Mouse (Mus musculus) brain, embryonic 14.5 days (tissue): ENCODE results near the gene Cdk17. TPM values are rescaled to one million over a fixed set of nuclear protein-coding genes. Genes with fewer than 3 reads are reported as not detected.

Experiments
- DNase-seq: peaks from one replicate; pipeline ENCODE4 v3.0.0-alpha.2; 2011; ENCODE audit warnings: low read depth
- CTCF ChIP-seq: fragments of 200-500 bp; IDR thresholded peaks from 2 replicates; pipeline ENCODE4 v1.5.1; 2012; ENCODE audit warnings: inconsistent platforms, mild to moderate bottlenecking, moderate library complexity, borderline replicate concordance; ENCODE audit not compliant: insufficient read depth, insufficient read length; ENCODE audit errors: extremely low read depth
- POLR2A ChIP-seq: fragments of 200-500 bp; IDR thresholded peaks from 2 replicates; pipeline ENCODE4 v1.6.1; 2012; ENCODE audit warnings: mild to moderate bottlenecking, inconsistent platforms, borderline replicate concordance; ENCODE audit not compliant: poor library complexity, insufficient read depth, insufficient read length, severe bottlenecking; ENCODE audit errors: extremely low read depth
- polyA plus RNA-seq: library from polyadenylated mRNA; depleted of rRNA; stranded (reverse); fragments of >200 nt; gene quantifications from 2 replicates; pipeline ENCODE4 v1.2.3, GENCODE M21; 2012; rRNA removed

Cdk17 gene
- 64.3 and 70.5 TPM in 2 replicates for polyA plus RNA-seq

GRCm38 (mm10) chr10:93160807-93161510 is at the start of gene Cdk17:
Gene Cdk17 (plus strand): TSS chr10:93160875.
- TF ChIP-seq CTCF = no peak
- peak; percentile 7; the same call in 1 of the 2 replicates for TF ChIP-seq POLR2A
- DNase-seq = peak; percentile 74

GRCm38 (mm10) chr10:93111412-93111811 is 49.3 kb upstream of the Cdk17 start:
- TF ChIP-seq CTCF (no peak), POLR2A (no peak)
- DNase-seq = no peak

- DNase-seq = no peak
- no peak for TF ChIP-seq POLR2A
- no peak for TF ChIP-seq CTCF
Measured at GRCm38 (mm10) chr10:93112021-93112420, 48.7 kb upstream of the Cdk17 start.

DNA sequence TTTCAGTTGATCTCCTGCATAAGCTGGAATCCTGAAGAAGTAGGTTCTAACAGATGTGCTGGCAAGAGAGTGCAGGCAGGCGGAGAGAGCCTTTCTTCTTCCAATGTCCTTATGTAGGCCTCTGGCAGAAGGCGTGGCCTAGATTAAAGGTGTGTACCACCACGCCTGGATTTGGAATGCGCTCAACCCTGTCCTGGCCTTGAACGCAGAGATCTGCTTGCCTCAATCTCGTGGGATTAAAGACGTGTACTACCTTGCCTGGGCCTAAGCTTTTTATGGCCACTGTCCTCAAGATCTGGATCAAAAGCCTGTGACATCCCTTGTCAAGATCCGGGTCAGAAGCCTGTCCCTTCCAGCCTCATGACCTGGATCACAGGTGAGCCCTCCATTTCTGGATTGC is 46.7 kb upstream of the Cdk17 start:
- DNase-seq = no peak
- TF ChIP-seq POLR2A = no peak
- TF ChIP-seq CTCF = no peak

DNA sequence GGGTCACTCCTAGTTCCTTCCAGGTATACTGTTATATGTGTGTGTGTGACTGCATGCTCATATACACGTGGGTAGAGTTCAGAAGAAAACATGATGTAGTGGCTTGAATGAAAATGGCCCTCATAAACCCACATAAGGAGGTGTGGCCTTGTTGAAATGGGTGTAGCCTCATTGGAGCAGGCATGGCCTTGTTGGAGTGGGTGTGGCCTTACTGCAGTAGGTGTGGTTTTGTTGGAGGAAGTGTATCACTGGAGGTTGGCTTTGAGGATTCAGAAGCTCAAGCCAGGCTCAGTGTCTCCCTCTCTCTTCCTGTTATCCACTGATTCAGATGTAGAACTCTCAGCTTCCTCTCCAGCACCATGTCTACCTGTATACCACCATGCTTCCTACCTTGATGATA is 45.9 kb upstream of the Cdk17 start:
- DNase-seq = no peak
- TF ChIP-seq CTCF = no peak
- TF ChIP-seq POLR2A = no peak

GRCm38 (mm10) chr10:93115743-93116142 is 44.9 kb upstream of the Cdk17 start:
- DNase-seq = no peak
- TF ChIP-seq CTCF (no peak), POLR2A (no peak)

DNA sequence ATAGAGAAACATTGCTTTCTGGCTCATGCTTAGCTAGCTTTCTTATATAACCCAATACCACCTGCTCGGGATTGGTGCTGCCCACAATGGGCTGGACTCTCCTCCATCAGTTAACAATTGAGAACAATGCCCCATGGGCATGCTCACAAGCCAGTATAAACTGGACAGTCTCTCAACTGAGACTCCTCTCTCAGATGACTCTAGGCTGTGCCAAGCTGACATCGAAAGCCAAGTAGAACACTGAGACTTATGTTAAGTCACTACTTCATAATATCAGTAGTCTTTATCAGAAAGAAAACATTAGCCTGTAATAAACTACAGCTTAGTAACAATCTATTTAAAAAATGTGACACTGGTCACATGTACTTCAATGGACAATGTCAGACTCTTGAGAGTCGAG is 44.0 kb upstream of the Cdk17 start:
- TF ChIP-seq POLR2A (no peak), CTCF (no peak)
- no peak for DNase-seq

DNA sequence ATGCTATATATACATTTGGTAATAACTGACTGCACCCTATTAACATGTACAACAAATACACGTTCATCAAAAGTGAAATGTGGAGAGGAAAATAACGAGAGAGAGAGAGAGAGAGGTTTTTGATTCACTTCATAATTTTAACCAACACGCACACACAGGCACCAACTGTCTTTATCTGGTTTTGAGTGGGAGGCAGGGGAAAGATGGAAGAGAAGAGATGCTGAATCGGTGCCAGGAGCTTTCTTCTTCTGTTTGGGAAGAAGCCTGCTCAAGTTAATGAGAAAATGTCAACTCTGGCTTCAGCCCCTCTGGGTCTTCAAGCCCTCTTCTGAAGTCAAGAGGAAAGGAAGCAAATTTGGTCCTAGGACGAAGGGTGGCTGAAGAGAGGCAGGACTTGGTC is 40.9 kb upstream of the Cdk17 start:
- DNase-seq = peak; percentile 53
- no peak for TF ChIP-seq CTCF
- TF ChIP-seq POLR2A = no peak

- TF ChIP-seq CTCF (no peak), POLR2A (no peak)
- DNase-seq = no peak
Measured at GRCm38 (mm10) chr10:93121262-93121860, 39.3 kb upstream of the Cdk17 start.

DNA sequence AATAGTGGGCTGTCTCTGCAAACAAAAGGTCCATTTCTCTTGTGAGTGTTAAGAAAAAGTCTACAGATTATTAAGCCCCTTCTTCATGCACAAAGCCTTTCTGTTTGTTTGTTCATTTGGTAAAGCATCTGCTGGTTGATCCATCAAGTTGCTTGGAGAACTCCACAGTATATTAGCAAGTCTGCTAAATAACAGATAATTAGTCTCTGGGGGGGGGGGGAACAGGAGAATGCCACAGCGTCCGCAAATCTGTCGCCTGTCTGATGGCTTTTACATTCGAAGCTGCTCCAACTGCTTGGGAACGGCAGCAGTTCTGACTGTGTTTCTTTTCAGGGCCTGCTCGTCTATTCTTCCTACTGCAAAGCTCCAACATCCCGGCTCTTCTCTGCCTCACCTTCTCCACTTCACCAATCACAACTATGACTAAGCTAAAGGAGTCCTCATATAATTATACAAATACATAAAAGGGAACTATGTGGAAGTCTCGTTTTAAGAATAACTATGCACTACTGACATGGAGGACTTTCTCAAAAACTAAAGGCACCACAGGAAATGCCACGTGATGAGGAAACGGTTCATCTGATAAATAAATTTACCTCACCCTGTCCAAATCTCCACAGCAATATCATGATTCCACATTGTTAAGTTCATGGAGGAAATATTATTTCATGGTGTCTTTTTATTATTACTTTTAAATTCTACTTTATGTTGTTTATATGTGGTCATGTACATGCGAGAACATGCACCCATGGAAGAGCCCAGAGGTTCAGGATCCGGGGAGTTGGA is 38.1 kb upstream of the Cdk17 start:
- peak; percentile 84 for DNase-seq

DNA sequence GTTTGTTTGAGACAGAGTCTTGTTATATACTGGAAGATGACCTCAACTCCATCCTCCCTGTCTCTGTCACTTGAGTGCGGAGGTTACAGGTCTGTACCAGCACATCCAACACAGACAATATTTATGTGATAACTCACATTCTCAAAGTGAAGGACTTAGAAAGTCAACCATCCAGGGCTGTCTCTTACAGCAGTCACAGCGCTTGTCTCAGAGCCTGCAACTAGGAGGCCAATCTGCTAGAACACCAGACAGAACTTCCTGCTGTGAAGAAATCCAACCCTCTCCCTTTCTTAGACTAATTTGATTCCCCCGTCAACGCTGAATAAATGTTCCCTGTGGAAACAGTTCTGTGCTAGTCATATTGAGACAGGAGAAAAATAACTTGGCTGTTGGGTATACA is 37.4 kb upstream of the Cdk17 start:
- TF ChIP-seq POLR2A (no peak), CTCF (no peak)
- no peak for DNase-seq

More for the DNA sequence above, 38.1 kb upstream of the Cdk17 start:
- TF ChIP-seq CTCF (no peak), POLR2A (no peak)
